Mouse (Mus musculus): ENCODE data around the gene Cyp2d11.

Cyp2d11 gene

DNA sequence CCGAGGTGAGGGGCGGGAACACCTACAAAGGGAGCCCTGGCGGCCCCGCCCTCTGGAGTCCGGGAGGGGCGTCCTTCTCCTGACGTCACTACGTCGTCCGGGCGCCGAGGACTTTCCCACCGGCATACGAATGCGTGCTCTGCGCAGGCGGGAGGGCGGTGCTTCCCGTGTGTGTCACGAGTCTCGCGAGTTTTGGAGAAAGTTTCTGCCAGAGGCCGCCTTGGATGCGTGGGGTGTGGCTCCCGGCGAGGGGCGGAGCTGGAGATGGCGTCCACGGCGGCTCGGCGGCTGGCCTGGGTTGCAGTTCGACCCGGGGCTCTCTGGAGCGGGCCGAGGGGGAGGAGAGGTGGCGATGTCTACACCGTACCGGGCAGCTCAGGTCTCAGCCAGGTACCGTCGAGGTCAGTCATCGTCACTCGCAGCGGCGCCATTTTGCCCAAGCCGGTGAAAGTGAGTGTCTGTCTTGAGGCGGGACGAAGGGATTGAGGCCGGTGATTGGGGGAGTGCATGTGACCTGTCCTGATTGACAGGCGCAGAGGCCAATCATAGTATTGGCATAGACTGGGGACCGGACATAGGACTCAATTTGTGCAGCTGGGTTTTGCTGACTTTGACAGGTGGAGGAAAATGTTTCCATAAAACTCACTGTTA is 47.9 kb downstream of the Cyp2d11 start:
- H3K4me1 ChIP-seq (replicated peaks; ENCODE audit: low read depth, low read length), result peaks cover 80% of the 10 kb centered on the region
- no peak for TF ChIP-seq NANOG (IDR thresholded peaks at IDR 0.05; ENCODE audit: borderline replicate concordance, low read length)
- peaks cover 17% of the 10 kb centered on the region for H3K27me3 ChIP-seq (ENCODE audit: insufficient read depth, low read length)
- H3K36me3 ChIP-seq (ENCODE audit: insufficient read depth, low read length), result peaks cover 40% of the 10 kb centered on the region
- no peaks in the 10 kb centered on the region for H3K9me3 ChIP-seq (ENCODE audit: low read length)
- peak overlapping the region; percentile 92 for H3K4me3 ChIP-seq (replicated peaks; ENCODE audit: low read length)

GRCm38 (mm10) chr15:82344971-82345370 is 48.9 kb downstream of the Cyp2d11 start:
- Histone ChIP-seq H3K4me1 (replicated peaks; ENCODE audit: low read depth, low read length) (peaks cover 80% of the 10 kb centered on the region), H3K4me3 (replicated peaks; ENCODE audit: low read length) (peak overlapping the region; percentile 92)
- TF ChIP-seq CTCF (conservative IDR thresholded peaks at IDR 0.05; ENCODE audit: low read length), result no peak
- no peak for TF ChIP-seq POU5F1 (IDR thresholded peaks at IDR 0.05; ENCODE audit: borderline replicate concordance, low read length)

GRCm38 (mm10) chr15:82343368-82344287 is 50.2 kb downstream of the Cyp2d11 start:
- H3K9me3 ChIP-seq (ENCODE audit: low read length), result no peaks in the 10 kb centered on the region
- peaks cover 17% of the 10 kb centered on the region for H3K36me3 ChIP-seq (ENCODE audit: insufficient read depth, low read length)
- H3K4me3 ChIP-seq (replicated peaks; ENCODE audit: low read length), result peak overlapping the region; percentile 17; the same call in 1 of the 2 replicates
- peaks cover 81% of the 10 kb centered on the region for H3K4me1 ChIP-seq (replicated peaks; ENCODE audit: low read depth, low read length)
- H3K27me3 ChIP-seq (ENCODE audit: insufficient read depth, low read length), result peaks cover 33% of the 10 kb centered on the region
- TF ChIP-seq NANOG (IDR thresholded peaks at IDR 0.05; ENCODE audit: borderline replicate concordance, low read length), result no peak
- no peak for TF ChIP-seq CTCF (conservative IDR thresholded peaks at IDR 0.05; ENCODE audit: low read length)
- TF ChIP-seq POU5F1 (IDR thresholded peaks at IDR 0.05; ENCODE audit: borderline replicate concordance, low read length), result no peak

More at GRCm38 (mm10) chr15:82344971-82345370, 48.9 kb downstream of the Cyp2d11 start:
- peaks cover 30% of the 10 kb centered on the region for H3K36me3 ChIP-seq (ENCODE audit: insufficient read depth, low read length)
- no peaks in the 10 kb centered on the region for H3K9me3 ChIP-seq (ENCODE audit: low read length)
- peaks cover 26% of the 10 kb centered on the region for H3K27me3 ChIP-seq (ENCODE audit: insufficient read depth, low read length)

- no peaks in the 10 kb centered on the region for H3K9me3 ChIP-seq (ENCODE audit: low read length)
- peaks cover 6% of the 10 kb centered on the region for H3K36me3 ChIP-seq (ENCODE audit: insufficient read depth, low read length)
- H3K4me1 ChIP-seq (replicated peaks; ENCODE audit: low read depth, low read length), result peaks cover 78% of the 10 kb centered on the region
- no peak for TF ChIP-seq POU5F1 (IDR thresholded peaks at IDR 0.05; ENCODE audit: borderline replicate concordance, low read length)
- TF ChIP-seq NANOG (IDR thresholded peaks at IDR 0.05; ENCODE audit: borderline replicate concordance, low read length), result no peak
- no peak for TF ChIP-seq CTCF (conservative IDR thresholded peaks at IDR 0.05; ENCODE audit: low read length)
- peaks cover 33% of the 10 kb centered on the region for H3K27me3 ChIP-seq (ENCODE audit: insufficient read depth, low read length)
- no peak overlapping the region for H3K4me3 ChIP-seq (replicated peaks; ENCODE audit: low read length)
Measured at GRCm38 (mm10) chr15:82342543-82342935, 51.3 kb downstream of the Cyp2d11 start.

- Histone ChIP-seq H3K27me3 (ENCODE audit: insufficient read depth, low read length) (peaks cover 33% of the 10 kb centered on the region), H3K4me1 (replicated peaks; ENCODE audit: low read depth, low read length) (peaks cover 78% of the 10 kb centered on the region), H3K4me3 (replicated peaks; ENCODE audit: low read length) (peak overlapping the region; percentile 78), H3K36me3 (ENCODE audit: insufficient read depth, low read length) (peaks cover under 1% of the 10 kb centered on the region; the same call in 1 of the 2 replicates), H3K9me3 (ENCODE audit: low read length) (no peaks in the 10 kb centered on the region)
- TF ChIP-seq POU5F1 (IDR thresholded peaks at IDR 0.05; ENCODE audit: borderline replicate concordance, low read length) (no peak), NANOG (IDR thresholded peaks at IDR 0.05; ENCODE audit: borderline replicate concordance, low read length) (no peak), CTCF (conservative IDR thresholded peaks at IDR 0.05; ENCODE audit: low read length) (no peak)
Measured at GRCm38 (mm10) chr15:82341675-82342542, 51.9 kb downstream of the Cyp2d11 start.

GRCm38 (mm10) chr15:82341036-82341501 is 52.8 kb downstream of the Cyp2d11 start:
- H3K36me3 ChIP-seq (ENCODE audit: insufficient read depth, low read length), result peaks cover 9% of the 10 kb centered on the region
- H3K27me3 ChIP-seq (ENCODE audit: insufficient read depth, low read length), result peaks cover 33% of the 10 kb centered on the region

GRCm38 (mm10) chr15:82340414-82341035 is 53.3 kb downstream of the Cyp2d11 start:
- H3K27me3 ChIP-seq (ENCODE audit: insufficient read depth, low read length), result peaks cover 30% of the 10 kb centered on the region
- peaks cover 78% of the 10 kb centered on the region for H3K4me1 ChIP-seq (replicated peaks; ENCODE audit: low read depth, low read length)
- TF ChIP-seq POU5F1 (IDR thresholded peaks at IDR 0.05; ENCODE audit: borderline replicate concordance, low read length) (no peak), NANOG (IDR thresholded peaks at IDR 0.05; ENCODE audit: borderline replicate concordance, low read length) (no peak), CTCF (conservative IDR thresholded peaks at IDR 0.05; ENCODE audit: low read length) (no peak)
- H3K4me3 ChIP-seq (replicated peaks; ENCODE audit: low read length), result peak overlapping the region; percentile 78
- H3K36me3 ChIP-seq (ENCODE audit: insufficient read depth, low read length), result peaks cover 15% of the 10 kb centered on the region
- H3K9me3 ChIP-seq (ENCODE audit: low read length), result no peaks in the 10 kb centered on the region

More at GRCm38 (mm10) chr15:82341036-82341501, 52.8 kb downstream of the Cyp2d11 start:
- Histone ChIP-seq H3K9me3 (ENCODE audit: low read length) (no peaks in the 10 kb centered on the region), H3K4me3 (replicated peaks; ENCODE audit: low read length) (peak overlapping the region; percentile 78), H3K4me1 (replicated peaks; ENCODE audit: low read depth, low read length) (peaks cover 78% of the 10 kb centered on the region)
- TF ChIP-seq POU5F1 (IDR thresholded peaks at IDR 0.05; ENCODE audit: borderline replicate concordance, low read length) (no peak), CTCF (conservative IDR thresholded peaks at IDR 0.05; ENCODE audit: low read length) (no peak), NANOG (IDR thresholded peaks at IDR 0.05; ENCODE audit: borderline replicate concordance, low read length) (no peak)
